Mouse (Mus musculus): ENCODE measurements around the gene Bnipl.
"Not testable (repeated sequence)": the region's sequence is repeated elsewhere in the genome, so short reads cannot be mapped to it uniquely, and the experiment has no call there.

Bnipl gene

GRCm38 (mm10) chr3:95216655-95217254, 34.2 kb downstream of the Bnipl start:
- DNase-seq (ENCODE audit: extremely low spot score, low spot score): no peak

- no peak for DNase-seq (ENCODE audit: extremely low spot score, low spot score)
Measured at GRCm38 (mm10) chr3:95213609-95213975, 37.4 kb downstream of the Bnipl start.

GRCm38 (mm10) chr3:95212889-95213608, 37.9 kb downstream of the Bnipl start:
- DNase-seq (ENCODE audit: extremely low spot score, low spot score): not testable (repeated sequence)

- DNase-seq (ENCODE audit: extremely low spot score, low spot score): no peak
Measured at GRCm38 (mm10) chr3:95210585-95210984, 40.4 kb downstream of the Bnipl start.

- DNase-seq (ENCODE audit: extremely low spot score, low spot score): no peak
Measured at GRCm38 (mm10) chr3:95208286-95208685, 42.7 kb downstream of the Bnipl start.

- DNase-seq (ENCODE audit: extremely low spot score, low spot score): no peak
Measured at GRCm38 (mm10) chr3:95203880-95204279, 47.1 kb downstream of the Bnipl start.

- no peak for DNase-seq (ENCODE audit: extremely low spot score, low spot score)
Measured at GRCm38 (mm10) chr3:95200562-95200961, 50.4 kb downstream of the Bnipl start.

GRCm38 (mm10) chr3:95200132-95200531, 50.9 kb downstream of the Bnipl start:
- no peak for DNase-seq (ENCODE audit: extremely low spot score, low spot score)

- no peak for DNase-seq (ENCODE audit: extremely low spot score, low spot score)
Measured at GRCm38 (mm10) chr3:95199101-95199500, 51.9 kb downstream of the Bnipl start.

GRCm38 (mm10) chr3:95195772-95196171, 55.2 kb downstream of the Bnipl start:
- no peak for DNase-seq (ENCODE audit: extremely low spot score, low spot score)

GRCm38 (mm10) chr3:95194721-95195135, 56.3 kb downstream of the Bnipl start:
- no peak for DNase-seq (ENCODE audit: extremely low spot score, low spot score)

Measured in neural tube, embryonic 10.5 days (tissue).